Mouse (Mus musculus) erythroblast, embryonic 14.5 days (primary cell): ENCODE data around the gene Zdhhc6. TPM values are rescaled to one million over a fixed set of nuclear protein-coding genes. Genes with fewer than 3 reads are reported as not detected.

ENCODE experiments used
- H3K27me3 ChIP-seq: 2 replicates; pipeline ENCODE4 v1.6.1; 2012; ENCODE audit warnings: inconsistent platforms; ENCODE audit not compliant: control insufficient read depth
- H3K36me3 ChIP-seq: 2 replicates; pipeline ENCODE4 v1.6.1; 2012; ENCODE audit warnings: mild to moderate bottlenecking, inconsistent platforms; ENCODE audit not compliant: control insufficient read depth
- H3K4me1 ChIP-seq: 2 replicates; pipeline ENCODE4 v1.6.1; 2012; ENCODE audit warnings: inconsistent platforms; ENCODE audit not compliant: control insufficient read depth
- H3K4me3 ChIP-seq: replicated peaks from 2 replicates; pipeline ENCODE3; 2012; ENCODE audit warnings: moderate library complexity, mild to moderate bottlenecking, inconsistent platforms
- H3K9me3 ChIP-seq: 2 replicates; pipeline ENCODE4 v1.6.1; 2012; ENCODE audit warnings: low read length, inconsistent platforms, mixed read lengths; ENCODE audit not compliant: control insufficient read depth
- GATA1 ChIP-seq: IDR thresholded peaks from 2 replicates; pipeline ENCODE4 v1.6.1; 2012; ENCODE audit warnings: low read length, inconsistent platforms, mixed read lengths
- TAL1 ChIP-seq: IDR thresholded peaks from 3 replicates; pipeline ENCODE4 v1.6.1; 2012; ENCODE audit warnings: low read length, inconsistent platforms, mixed read lengths
- polyA plus RNA-seq: library from polyadenylated mRNA; stranded (reverse); fragments of >175 nt; gene quantifications from 2 replicates; pipeline ENCODE4 v1.2.3, GENCODE M21; 2012

Gene Zdhhc6
- polyA plus RNA-seq, 1 experiment: 2.3 TPM

GRCm38 (mm10) chr19:55337066-55337465 is 21.2 kb upstream of the Zdhhc6 start:
- TF ChIP-seq GATA1 (no peak), TAL1 (no peak)
- H3K4me3 ChIP-seq: no peak overlapping the region
- H3K9me3 ChIP-seq: no peaks in the 10 kb centered on the region
- H3K4me1 ChIP-seq: peaks cover 20% of the 10 kb centered on the region
- H3K36me3 ChIP-seq: peaks cover 52% of the 10 kb centered on the region
- no peaks in the 10 kb centered on the region for H3K27me3 ChIP-seq

GRCm38 (mm10) chr19:55336441-55336840 is 20.6 kb upstream of the Zdhhc6 start:
- peaks cover 15% of the 10 kb centered on the region for H3K4me1 ChIP-seq
- TF ChIP-seq TAL1: no peak
- no peak for TF ChIP-seq GATA1
- no peaks in the 10 kb centered on the region for H3K9me3 ChIP-seq
- H3K27me3 ChIP-seq: no peaks in the 10 kb centered on the region
- no peak overlapping the region for H3K4me3 ChIP-seq
- H3K36me3 ChIP-seq: peaks cover 52% of the 10 kb centered on the region

GRCm38 (mm10) chr19:55335881-55336280 is 20.0 kb upstream of the Zdhhc6 start:
- no peaks in the 10 kb centered on the region for H3K27me3 ChIP-seq
- TF ChIP-seq GATA1: no peak
- no peak for TF ChIP-seq TAL1

GRCm38 (mm10) chr19:55332641-55333268 is 16.9 kb upstream of the Zdhhc6 start:
- TF ChIP-seq TAL1: no peak
- no peak for TF ChIP-seq GATA1
- peaks cover under 1% of the 10 kb centered on the region for H3K4me1 ChIP-seq
- peaks cover 74% of the 10 kb centered on the region for H3K36me3 ChIP-seq
- no peaks in the 10 kb centered on the region for H3K27me3 ChIP-seq
- H3K4me3 ChIP-seq: no peak overlapping the region
- no peaks in the 10 kb centered on the region for H3K9me3 ChIP-seq

More at GRCm38 (mm10) chr19:55335881-55336280, 20.0 kb upstream of the Zdhhc6 start:
- peaks cover 56% of the 10 kb centered on the region for H3K36me3 ChIP-seq
- H3K9me3 ChIP-seq: no peaks in the 10 kb centered on the region
- H3K4me1 ChIP-seq: peaks cover 12% of the 10 kb centered on the region
- no peak overlapping the region for H3K4me3 ChIP-seq

GRCm38 (mm10) chr19:55331776-55332175 is 15.9 kb upstream of the Zdhhc6 start:
- Histone ChIP-seq H3K27me3 (no peaks in the 10 kb centered on the region), H3K36me3 (peaks cover 71% of the 10 kb centered on the region), H3K4me1 (peaks cover 5% of the 10 kb centered on the region), H3K9me3 (no peaks in the 10 kb centered on the region), H3K4me3 (no peak overlapping the region)
- TF ChIP-seq GATA1: no peak
- no peak for TF ChIP-seq TAL1

- Histone ChIP-seq H3K4me3 (no peak overlapping the region), H3K9me3 (no peaks in the 10 kb centered on the region), H3K4me1 (peaks cover 5% of the 10 kb centered on the region), H3K27me3 (no peaks in the 10 kb centered on the region), H3K36me3 (peaks cover 89% of the 10 kb centered on the region)
- TF ChIP-seq TAL1 (no peak), GATA1 (no peak)
These were observed 11.7 kb upstream of the Zdhhc6 start for GRCm38 (mm10) chr19:55327510-55327909.

GRCm38 (mm10) chr19:55322604-55323003 is 6.8 kb upstream of the Zdhhc6 start:
- Histone ChIP-seq H3K36me3 (peaks cover 62% of the 10 kb centered on the region), H3K9me3 (no peaks in the 10 kb centered on the region), H3K27me3 (no peaks in the 10 kb centered on the region), H3K4me3 (no peak overlapping the region), H3K4me1 (peaks cover 12% of the 10 kb centered on the region)
- TF ChIP-seq TAL1 (no peak), GATA1 (no peak)

- TF ChIP-seq GATA1: no peak
- no peak for TF ChIP-seq TAL1
- Histone ChIP-seq H3K4me3 (no peak overlapping the region), H3K9me3 (no peaks in the 10 kb centered on the region), H3K27me3 (no peaks in the 10 kb centered on the region), H3K36me3 (peaks cover 40% of the 10 kb centered on the region), H3K4me1 (peaks cover 31% of the 10 kb centered on the region)
These were observed 3.7 kb upstream of the Zdhhc6 start for GRCm38 (mm10) chr19:55319521-55319920.

GRCm38 (mm10) chr19:55319036-55319435 is 3.2 kb upstream of the Zdhhc6 start:
- peaks cover 36% of the 10 kb centered on the region for H3K4me1 ChIP-seq
- TF ChIP-seq GATA1 (no peak), TAL1 (no peak)

GRCm38 (mm10) chr19:55316901-55317300 is 1.1 kb upstream of the Zdhhc6 start:
- H3K27me3 ChIP-seq: no peaks in the 10 kb centered on the region
- H3K9me3 ChIP-seq: no peaks in the 10 kb centered on the region
- TF ChIP-seq TAL1 (no peak), GATA1 (no peak)
- peak overlapping the region; percentile 90 for H3K4me3 ChIP-seq
- peaks cover 40% of the 10 kb centered on the region for H3K36me3 ChIP-seq
- H3K4me1 ChIP-seq: peaks cover 47% of the 10 kb centered on the region

More at GRCm38 (mm10) chr19:55319036-55319435, 3.2 kb upstream of the Zdhhc6 start:
- no peak overlapping the region for H3K4me3 ChIP-seq
- no peaks in the 10 kb centered on the region for H3K9me3 ChIP-seq
- H3K27me3 ChIP-seq: no peaks in the 10 kb centered on the region
- peaks cover 40% of the 10 kb centered on the region for H3K36me3 ChIP-seq
